8 mouse cellular contexts compared by ENCODE assay signal in genomic region chr6:50112775-50113174, GRCm38 (mm10). TPM values are rescaled to one million over a fixed set of nuclear protein-coding genes. Genes with fewer than 3 reads are reported as not detected.
DNase-seq lines count a peak whose midpoint lies in the region; ATAC-seq and TF ChIP-seq lines count a peak whose summit lies in the region.

No protein-coding gene starts in this region.

- peaks cover 18% of the 10 kb centered on the region for H3K4me1 ChIP-seq in heart, embryonic 12.5 days (replicated peaks)
- peaks cover 34% of the 10 kb centered on the region for H3K4me1 ChIP-seq in kidney, embryonic 16.5 days (ENCODE audit: insufficient read depth, low read length)

- TF ChIP-seq CTCF in C2C12 (IDR thresholded peaks at IDR 0.05; ENCODE audit: control insufficient read depth, insufficient read depth, insufficient read length), result peak; percentile 60
- peak; percentile 87 for TF ChIP-seq CTCF in brain, embryonic 14.5 days (IDR thresholded peaks at IDR 0.05; ENCODE audit: borderline replicate concordance, extremely low read depth, insufficient read depth, insufficient read length)

- no peaks in the 10 kb centered on the region for H3K9me3 ChIP-seq in heart, embryonic 12.5 days (replicated peaks)
- no peaks in the 10 kb centered on the region for H3K9me3 ChIP-seq in kidney, embryonic 16.5 days (ENCODE audit: low read length)

- H3K27me3 ChIP-seq in C2C12 (ENCODE audit: control insufficient read depth, insufficient read depth, insufficient read length), result no peaks in the 10 kb centered on the region
- peaks cover 4% of the 10 kb centered on the region for H3K27me3 ChIP-seq in heart, embryonic 12.5 days (replicated peaks)
- H3K27me3 ChIP-seq in kidney, embryonic 16.5 days (ENCODE audit: insufficient read depth, low read length), result no peaks in the 10 kb centered on the region

- peak; percentile 81 for ATAC-seq in erythroid progenitor cell, adult 5-6 weeks (replicated peaks; ENCODE audit: low FRiP score, poor library complexity, severe bottlenecking)
- ATAC-seq in heart, embryonic 12.5 days (ENCODE audit: insufficient number of reproducible peaks, low FRiP score), result peak; percentile 47
- ATAC-seq in kidney, embryonic 16.5 days (ENCODE audit: low FRiP score, low TSS enrichment), result peak; percentile 79
- peak; percentile 70; the same call in 1 of the 2 replicates for ATAC-seq in monocyte, adult 5-6 weeks (replicated peaks; ENCODE audit: insufficient number of reproducible peaks, low FRiP score, low TSS enrichment, poor library complexity, severe bottlenecking)

- no peak overlapping the region for H3K4me3 ChIP-seq in C2C12 (ENCODE audit: insufficient read depth, poor library complexity, severe bottlenecking)
- H3K4me3 ChIP-seq in heart, embryonic 12.5 days, result no peak overlapping the region
- H3K4me3 ChIP-seq in kidney, embryonic 16.5 days (ENCODE audit: low read length), result peak overlapping the region; percentile 13; the same call in 1 of the 2 replicates

- no peak overlapping the region for H3K27ac ChIP-seq in heart, embryonic 12.5 days (ENCODE audit: poor library complexity, severe bottlenecking)
- H3K27ac ChIP-seq in kidney, embryonic 16.5 days (ENCODE audit: low read length), result no peak overlapping the region

- H3K4me2 ChIP-seq in heart, embryonic 12.5 days, result peak overlapping the region; percentile 39
- H3K4me2 ChIP-seq in kidney, embryonic 16.5 days (replicated peaks; ENCODE audit: low read depth, low read length), result peak overlapping the region; percentile 35

- no peaks in the 10 kb centered on the region for H3K36me3 ChIP-seq in C2C12 (ENCODE audit: control insufficient read depth, insufficient read depth)
- no peaks in the 10 kb centered on the region for H3K36me3 ChIP-seq in heart, embryonic 12.5 days
- H3K36me3 ChIP-seq in kidney, embryonic 16.5 days (ENCODE audit: insufficient read depth, low read length), result no peaks in the 10 kb centered on the region

- no peak overlapping the region for H3K9ac ChIP-seq in heart, embryonic 12.5 days
- H3K9ac ChIP-seq in kidney, embryonic 16.5 days (replicated peaks; ENCODE audit: low read length), result no peak overlapping the region

- DNase-seq in brain, embryonic 14.5 days (ENCODE audit: low read depth), result peak; percentile 99
- peak; percentile 87 for DNase-seq in liver
- peak; percentile 78 to 84 for DNase-seq in spleen, postnatal 36 days (ENCODE audit: low spot score in 2 of 2)

- 0% methylated on average over 8 of the region's 8 CpGs for WGBS in heart, embryonic 12.5 days
- 1% methylated on average over 8 of the region's 8 CpGs for WGBS in kidney, embryonic 16.5 days

- H3ac ChIP-seq in C2C12 (ENCODE audit: control insufficient read depth, insufficient read length, low read depth), result no peak overlapping the region

- peaks cover 65% of the 10 kb centered on the region for H3K79me2 ChIP-seq in C2C12 (ENCODE audit: control insufficient read depth, insufficient read depth)

- TF ChIP-seq POLR2A in brain, embryonic 14.5 days (IDR thresholded peaks at IDR 0.05; ENCODE audit: borderline replicate concordance, extremely low read depth, insufficient read depth, insufficient read length, poor library complexity, severe bottlenecking), result no peak

- peaks cover 19% of the 10 kb centered on the region for H3K79me3 ChIP-seq in C2C12 (ENCODE audit: low read depth)

TF ChIP-seq in C2C12, 6 proteins besides CTCF, POLR2A, EP300 and RAD21:
- TF ChIP-seq MAX (IDR thresholded peaks at IDR 0.05) (peak; percentile 40), FOSL1 (IDR thresholded peaks at IDR 0.05; ENCODE audit: insufficient read depth, low read length, poor library complexity, severe bottlenecking) (no peak)

RNA-seq across cellular contexts. Expression of gene Mpp6, which starts 2.7 kb away (rescaled TPM):
- 22.6 TPM for polyA plus RNA-seq in C2C12 (2012; fragmentation: generic; extraction: Trizol)
- polyA plus RNA-seq in brain, embryonic 14.5 days (2012; rRNA removed), result 19.5 and 22.0 TPM in 2 replicates
- 34.2 and 46.5 TPM in 2 replicates for total RNA-seq in erythroid progenitor cell, adult 5-6 weeks (2015; ENCODE audit: low replicate concordance)
- 20.5 and 30.2 TPM in 2 replicates for total RNA-seq in erythroid progenitor cell, adult 5-6 weeks (2017; ENCODE audit: low replicate concordance)
- polyA plus RNA-seq in heart, embryonic 12.5 days (2016; fragmentation: Nextera tagmentation; extraction: Ambion mirVana), result 59.6 and 67.5 TPM in 2 replicates
- 81.5 and 84.7 TPM in 2 replicates for polyA plus RNA-seq in kidney, embryonic 16.5 days (2015; fragmentation: Nextera tagmentation; extraction: Ambion mirVana)
- 63.6 to 87.6 TPM (median 74.6 TPM) in 3 replicates for total RNA-seq in monocyte, adult 5-6 weeks (2017)
